Mouse (Mus musculus): ENCODE measurements around the gene Acmsd. TPM values are rescaled to one million over a fixed set of nuclear protein-coding genes. Genes with fewer than 3 reads are reported as not detected.
"Not testable (repeated sequence)": the region's sequence is repeated elsewhere in the genome, so short reads cannot be mapped to it uniquely, and the experiment has no call there.

The Acmsd gene
- total RNA-seq, 1 experiment = 0.09 TPM

- in situ Hi-C loops (cut with MboI; ENCODE audit: low sequenced_read_pairs in 2 of 2, unreplicated experiment in 2 of 2) = loop anchor here (10.0 to 25.0 kb wide), 2 partner anchors 244 to 251 kb away; no protein-coding TSS in a partner anchor
- H3K9me3 ChIP-seq (ENCODE audit: control insufficient read depth, insufficient read depth, low read depth, low read length) = no peaks in the 10 kb centered on the region
- H3K9ac ChIP-seq (ENCODE audit: insufficient read depth, low read depth, low read length, poor library complexity, severe bottlenecking) = no peak overlapping the region
- H3K36me3 ChIP-seq (ENCODE audit: control insufficient read depth, insufficient read depth, low read length, poor library complexity, severe bottlenecking) = no peaks in the 10 kb centered on the region
- no peak overlapping the region for H3K4me3 ChIP-seq (ENCODE audit: insufficient read depth in 1 of 2, low read depth in 1 of 2, low read length in 2 of 2, poor library complexity in 1 of 2, severe bottlenecking in 1 of 2)
- TF ChIP-seq HCFC1 (IDR thresholded peaks at IDR 0.05; ENCODE audit: borderline replicate concordance, insufficient read depth, low read length) = no peak
- no peak for TF ChIP-seq MAFK (IDR thresholded peaks at IDR 0.05; ENCODE audit: insufficient read depth, low read depth, low read length)
- no peak for TF ChIP-seq CHD2 (IDR thresholded peaks at IDR 0.05; ENCODE audit: low read depth, low read length)
- TF ChIP-seq ZC3H11A (IDR thresholded peaks at IDR 0.05; ENCODE audit: borderline replicate concordance, low read depth, low read length) = no peak
- no peak for TF ChIP-seq ZNF384 (IDR thresholded peaks at IDR 0.05; ENCODE audit: low read depth, low read length)
- no peak overlapping the region for H3K27ac ChIP-seq (ENCODE audit: insufficient read depth, low read depth, low read length, poor library complexity, severe bottlenecking)
- peaks cover 0 to 2% of the 10 kb centered on the region in 2 experiments; a peak in 1 of 4 replicates for H3K4me1 ChIP-seq (ENCODE audit: control insufficient read depth in 2 of 2, insufficient read depth in 2 of 2, low read length in 2 of 2, poor library complexity in 1 of 2)
- DNase-seq (ENCODE audit: low read depth, low spot score) = no peak
These were observed 26.6 kb downstream of the Acmsd start for GRCm38 (mm10) chr1:127755806-127756205.

- H3K27ac ChIP-seq (ENCODE audit: insufficient read depth, low read depth, low read length, poor library complexity, severe bottlenecking) = no peak overlapping the region
These were observed 27.3 kb downstream of the Acmsd start for GRCm38 (mm10) chr1:127756331-127757163.

GRCm38 (mm10) chr1:127757164-127757545 is 27.9 kb downstream of the Acmsd start:
- DNase-seq (ENCODE audit: low read depth, low spot score); H3K4me3 ChIP-seq (ENCODE audit: insufficient read depth in 1 of 2, low read depth in 1 of 2, low read length in 2 of 2, poor library complexity in 1 of 2, severe bottlenecking in 1 of 2); H3K9me3 ChIP-seq (ENCODE audit: control insufficient read depth, insufficient read depth, low read depth, low read length); H3K36me3 ChIP-seq (ENCODE audit: control insufficient read depth, insufficient read depth, low read length, poor library complexity, severe bottlenecking); H3K9ac ChIP-seq (ENCODE audit: insufficient read depth, low read depth, low read length, poor library complexity, severe bottlenecking); H3K4me1 ChIP-seq (ENCODE audit: control insufficient read depth in 2 of 2, insufficient read depth in 2 of 2, low read length in 2 of 2, poor library complexity in 1 of 2); H3K27ac ChIP-seq (ENCODE audit: insufficient read depth, low read depth, low read length, poor library complexity, severe bottlenecking): not testable (repeated sequence)
- in situ Hi-C loops (cut with MboI; ENCODE audit: low sequenced_read_pairs in 2 of 2, unreplicated experiment in 2 of 2) = loop anchor here (10.0 to 25.0 kb wide), 2 partner anchors 245 to 252 kb away; no protein-coding TSS in a partner anchor

More at GRCm38 (mm10) chr1:127756331-127757163, 27.3 kb downstream of the Acmsd start:
- no peak overlapping the region for H3K9ac ChIP-seq (ENCODE audit: insufficient read depth, low read depth, low read length, poor library complexity, severe bottlenecking)
- H3K4me3 ChIP-seq (ENCODE audit: insufficient read depth in 1 of 2, low read depth in 1 of 2, low read length in 2 of 2, poor library complexity in 1 of 2, severe bottlenecking in 1 of 2) = no peak overlapping the region
- DNase-seq (ENCODE audit: low read depth, low spot score) = no peak
- H3K4me1 ChIP-seq (ENCODE audit: control insufficient read depth in 2 of 2, insufficient read depth in 2 of 2, low read length in 2 of 2, poor library complexity in 1 of 2) = peaks cover 0 to 2% of the 10 kb centered on the region in 2 experiments; a peak in 1 of 4 replicates
- H3K9me3 ChIP-seq (ENCODE audit: control insufficient read depth, insufficient read depth, low read depth, low read length) = no peaks in the 10 kb centered on the region
- no peaks in the 10 kb centered on the region for H3K36me3 ChIP-seq (ENCODE audit: control insufficient read depth, insufficient read depth, low read length, poor library complexity, severe bottlenecking)
- in situ Hi-C loops (cut with MboI; ENCODE audit: low sequenced_read_pairs in 2 of 2, unreplicated experiment in 2 of 2) = loop anchor here (10.0 to 25.0 kb wide), 2 partner anchors 244 to 252 kb away; no protein-coding TSS in a partner anchor
- no peak for TF ChIP-seq ZNF384 (IDR thresholded peaks at IDR 0.05; ENCODE audit: low read depth, low read length)
- no peak for TF ChIP-seq HCFC1 (IDR thresholded peaks at IDR 0.05; ENCODE audit: borderline replicate concordance, insufficient read depth, low read length)
- TF ChIP-seq ZC3H11A (IDR thresholded peaks at IDR 0.05; ENCODE audit: borderline replicate concordance, low read depth, low read length) = no peak
- no peak for TF ChIP-seq CHD2 (IDR thresholded peaks at IDR 0.05; ENCODE audit: low read depth, low read length)
- TF ChIP-seq MAFK (IDR thresholded peaks at IDR 0.05; ENCODE audit: insufficient read depth, low read depth, low read length) = no peak

GRCm38 (mm10) chr1:127765468-127765867 is 36.3 kb downstream of the Acmsd start:
- no peak for DNase-seq (ENCODE audit: low read depth, low spot score)
- TF ChIP-seq HCFC1 (IDR thresholded peaks at IDR 0.05; ENCODE audit: borderline replicate concordance, insufficient read depth, low read length) (no peak), CHD2 (IDR thresholded peaks at IDR 0.05; ENCODE audit: low read depth, low read length) (no peak)
- Histone ChIP-seq H3K4me3 (ENCODE audit: insufficient read depth in 1 of 2, low read depth in 1 of 2, low read length in 2 of 2, poor library complexity in 1 of 2, severe bottlenecking in 1 of 2) (no peak overlapping the region), H3K36me3 (ENCODE audit: control insufficient read depth, insufficient read depth, low read length, poor library complexity, severe bottlenecking) (no peaks in the 10 kb centered on the region), H3K27ac (ENCODE audit: insufficient read depth, low read depth, low read length, poor library complexity, severe bottlenecking) (no peak overlapping the region), H3K4me1 (ENCODE audit: control insufficient read depth in 2 of 2, insufficient read depth in 2 of 2, low read length in 2 of 2, poor library complexity in 1 of 2) (no peaks in the 10 kb centered on the region), H3K9me3 (ENCODE audit: control insufficient read depth, insufficient read depth, low read depth, low read length) (no peaks in the 10 kb centered on the region), H3K9ac (ENCODE audit: insufficient read depth, low read depth, low read length, poor library complexity, severe bottlenecking) (no peak overlapping the region)
- in situ Hi-C loops (cut with MboI; ENCODE audit: low sequenced_read_pairs in 2 of 2, unreplicated experiment in 2 of 2) = loop anchor here in 1 of 2 experiments (25.0 kb wide), 1 partner anchor 253 kb away; no protein-coding TSS in a partner anchor
